ENCODE assay signal across 22 mouse cellular contexts in genomic region chr2:132298250-132298649, GRCm38 (mm10). TPM values are rescaled to one million over a fixed set of nuclear protein-coding genes. Genes with fewer than 3 reads are reported as not detected.
DNase-seq lines count a peak whose midpoint lies in the region; ATAC-seq and TF ChIP-seq lines count a peak whose summit lies in the region.
"Had no signal": no experiment of that assay in that cellular context is flagged by ENCODE, and none has a peak within 500 bp of the region (broad histone marks: within the 10 kb centered on the region; RNA-seq: fewer than 3 reads in every experiment).

No protein-coding gene starts in this region.

- H3K9ac ChIP-seq in intestine, postnatal 0 days (ENCODE audit: low read depth, low read length), result no peak overlapping the region
- H3K9ac ChIP-seq in intestine, embryonic 15.5 days, result no peak overlapping the region
- H3K9ac ChIP-seq: embryonic facial prominence, embryonic 13.5 days; embryonic facial prominence, embryonic 15.5 days; forebrain, embryonic 12.5 days had no signal

- no peak overlapping the region for H3K4me3 ChIP-seq in intestine, postnatal 0 days (ENCODE audit: low read depth, low read length)
- H3K4me3 ChIP-seq in intestine, embryonic 15.5 days (replicated peaks), result no peak overlapping the region
- no peak overlapping the region for H3K4me3 ChIP-seq in small intestine, adult 2 months (ENCODE audit: low read depth, low read length)
- no peak overlapping the region for H3K4me3 ChIP-seq in left cerebral cortex, adult 2 months
- H3K4me3 ChIP-seq: embryonic facial prominence, embryonic 13.5 days; embryonic facial prominence, embryonic 15.5 days; erythroblast, embryonic 14.5 days; forebrain, embryonic 10.5 days; forebrain, embryonic 12.5 days had no signal

- no peak overlapping the region for H3K27ac ChIP-seq in intestine, postnatal 0 days (ENCODE audit: low read depth, low read length)
- H3K27ac ChIP-seq in intestine, embryonic 15.5 days, result no peak overlapping the region
- H3K27ac ChIP-seq in small intestine, adult 2 months (ENCODE audit: insufficient read depth, low read depth, low read length), result peak overlapping the region; percentile 49; the same call in 1 of the 2 replicates
- no peak overlapping the region for H3K27ac ChIP-seq in left cerebral cortex, adult 2 months
- H3K27ac ChIP-seq: embryonic facial prominence, embryonic 13.5 days; embryonic facial prominence, embryonic 15.5 days; forebrain, embryonic 10.5 days; forebrain, embryonic 12.5 days had no signal

- no peak for DNase-seq in testis, postnatal 14 days (ENCODE audit: low spot score)
- DNase-seq in left cerebral cortex, adult 2 months (ENCODE audit: extremely low spot score in 1 of 2, low spot score in 2 of 2), result no peak
- DNase-seq: adrenal gland, adult 2 months; adrenal gland, postnatal 10 days; adrenal gland, postnatal 25 days; cerebellum, adult 11 months; cerebellum, adult 18-20 months; cerebellum, adult 8-10 months; cerebellum, adult 9-11 months; cerebellum, postnatal 14 days; cerebellum, postnatal 36 days; embryo, embryonic 11 days had no signal

- WGBS in intestine, postnatal 0 days, result 76% methylated on average over 4 of the region's 4 CpGs
- WGBS in intestine, embryonic 15.5 days, result 91% methylated on average over 4 of the region's 4 CpGs
- WGBS in small intestine, adult 2 months, result 24% methylated on average over 4 of the region's 4 CpGs

- no peak for TF ChIP-seq POLR2A in small intestine, adult 2 months (IDR thresholded peaks at IDR 0.05; ENCODE audit: low read depth, low read length)

- intact Hi-C loops in left cerebral cortex, adult 2 months (cut with DNase I), result loop anchor here (5.0 kb wide), 1 partner anchor 36 kb away; the partner anchor contains the start of gene Cds2

- ATAC-seq in intestine, postnatal 0 days, result peak; percentile 73
- no peak for ATAC-seq in intestine, embryonic 15.5 days
- ATAC-seq: forebrain, embryonic 14.5 days; forebrain, embryonic 16.5 days had no signal

- no peak overlapping the region for H3K4me2 ChIP-seq in intestine, postnatal 0 days (replicated peaks; ENCODE audit: low read depth)
- H3K4me2 ChIP-seq in intestine, embryonic 15.5 days (replicated peaks), result no peak overlapping the region
- H3K4me2 ChIP-seq: embryonic facial prominence, embryonic 13.5 days; embryonic facial prominence, embryonic 15.5 days; forebrain, embryonic 12.5 days had no signal

- H3K9me3 ChIP-seq in intestine, postnatal 0 days (ENCODE audit: control insufficient read depth), result no peaks in the 10 kb centered on the region
- H3K9me3 ChIP-seq in intestine, embryonic 15.5 days, result no peaks in the 10 kb centered on the region
- H3K9me3 ChIP-seq: embryonic facial prominence, embryonic 13.5 days; embryonic facial prominence, embryonic 15.5 days; forebrain, embryonic 10.5 days; forebrain, embryonic 12.5 days had no signal

- TF ChIP-seq CTCF in intestine, postnatal 0 days (IDR thresholded peaks at IDR 0.05; ENCODE audit: low read depth), result no peak
- no peak for TF ChIP-seq CTCF in small intestine, adult 2 months (IDR thresholded peaks at IDR 0.05; ENCODE audit: extremely low read depth, insufficient read length, insufficient replicate concordance, low read depth, low read length)
- TF ChIP-seq CTCF in left cerebral cortex, adult 2 months (IDR thresholded peaks at IDR 0.05), result no peak

- no peaks in the 10 kb centered on the region for H3K4me1 ChIP-seq in intestine, postnatal 0 days (replicated peaks; ENCODE audit: control insufficient read depth, insufficient read depth, low read length)
- H3K4me1 ChIP-seq in intestine, embryonic 15.5 days (replicated peaks), result no peaks in the 10 kb centered on the region
- H3K4me1 ChIP-seq in small intestine, adult 2 months (ENCODE audit: control insufficient read depth, insufficient read depth, insufficient read length, low read length), result peaks cover 11% of the 10 kb centered on the region; the same call in 1 of the 2 replicates
- H3K4me1 ChIP-seq: embryonic facial prominence, embryonic 13.5 days; embryonic facial prominence, embryonic 15.5 days; forebrain, embryonic 10.5 days; forebrain, embryonic 12.5 days had no signal

- H3K36me3 ChIP-seq in intestine, postnatal 0 days (ENCODE audit: control insufficient read depth, insufficient read depth), result peaks cover 66% of the 10 kb centered on the region
- H3K36me3 ChIP-seq in intestine, embryonic 15.5 days, result peaks cover 16% of the 10 kb centered on the region
- H3K36me3 ChIP-seq in small intestine, adult 2 months (ENCODE audit: control insufficient read depth, insufficient read depth, low read length), result peaks cover 63% of the 10 kb centered on the region

- H3K27me3 ChIP-seq in intestine, postnatal 0 days (replicated peaks; ENCODE audit: control insufficient read depth, insufficient read depth, low read length), result no peaks in the 10 kb centered on the region
- H3K27me3 ChIP-seq in intestine, embryonic 15.5 days (replicated peaks), result no peaks in the 10 kb centered on the region
- H3K27me3 ChIP-seq in small intestine, adult 2 months (ENCODE audit: control insufficient read depth, insufficient read depth, low read length), result no peaks in the 10 kb centered on the region
- H3K27me3 ChIP-seq: embryonic facial prominence, embryonic 13.5 days; embryonic facial prominence, embryonic 15.5 days; forebrain, embryonic 12.5 days had no signal

RNA-seq across cellular contexts. Expression of gene Cds2, which starts 35.3 kb away (rescaled TPM):
- 16.2 and 17.3 TPM in 2 replicates for polyA plus RNA-seq in intestine, postnatal 0 days (2015; fragmentation: Nextera tagmentation; extraction: Ambion mirVana)
- 19.9 and 25.1 TPM in 2 replicates for polyA plus RNA-seq in intestine, embryonic 15.5 days (2015; fragmentation: Nextera tagmentation; extraction: Ambion mirVana)
- 9.6 and 21.2 TPM in 2 replicates for polyA plus RNA-seq in small intestine, adult 2 months (2012; rRNA removed)
- 100 to 1,000 TPM; 262 to 266 TPM for total RNA-seq in left cerebral cortex, adult 2 months (2021)

RNA-seq across cellular contexts. Expression of gene Pcna, which starts 45.1 kb away (rescaled TPM):
- polyA plus RNA-seq in intestine, postnatal 0 days (2015; fragmentation: Nextera tagmentation; extraction: Ambion mirVana), result 105 and 106 TPM in 2 replicates
- 247 and 259 TPM in 2 replicates for polyA plus RNA-seq in intestine, embryonic 15.5 days (2015; fragmentation: Nextera tagmentation; extraction: Ambion mirVana)
- 32.6 and 54.9 TPM in 2 replicates for polyA plus RNA-seq in small intestine, adult 2 months (2012; rRNA removed)
- 10 to 100 TPM; 44.5 to 49.6 TPM for total RNA-seq in left cerebral cortex, adult 2 months (2021)

RNA-seq across cellular contexts. Expression of gene Tmem230, which starts 50.6 kb away (rescaled TPM):
- 31.2 and 34.3 TPM in 2 replicates for polyA plus RNA-seq in intestine, postnatal 0 days (2015; fragmentation: Nextera tagmentation; extraction: Ambion mirVana)
- 42.5 and 43.3 TPM in 2 replicates for polyA plus RNA-seq in intestine, embryonic 15.5 days (2015; fragmentation: Nextera tagmentation; extraction: Ambion mirVana)
- 112 and 227 TPM in 2 replicates for polyA plus RNA-seq in small intestine, adult 2 months (2012; rRNA removed)
- 10 to 100 TPM; 30.4 to 30.7 TPM for total RNA-seq in left cerebral cortex, adult 2 months (2021)
